Mouse (Mus musculus): ENCODE results near the gene Adamts7.

Adamts7 gene

GRCm38 (mm10) chr9:90197116-90197665 is 34.3 kb downstream of the Adamts7 start:
- peak in 1 of 2 experiments; percentile 20 for DNase-seq (ENCODE audit: low spot score in 2 of 2)

GRCm38 (mm10) chr9:90197866-90198383 is 35.1 kb downstream of the Adamts7 start:
- DNase-seq (ENCODE audit: low spot score in 2 of 2): no peak

- peak in 1 of 2 experiments; percentile 47 for DNase-seq (ENCODE audit: low spot score in 2 of 2)
These were observed 35.9 kb downstream of the Adamts7 start for GRCm38 (mm10) chr9:90198531-90199449.

- DNase-seq (ENCODE audit: low spot score in 2 of 2): no peak
These were observed 36.7 kb downstream of the Adamts7 start for GRCm38 (mm10) chr9:90199611-90200010.

GRCm38 (mm10) chr9:90200501-90200900 is 37.6 kb downstream of the Adamts7 start:
- DNase-seq (ENCODE audit: low spot score in 2 of 2): no peak

- DNase-seq (ENCODE audit: low spot score in 2 of 2): no peak
These were observed 38.2 kb downstream of the Adamts7 start for GRCm38 (mm10) chr9:90201096-90201495.

GRCm38 (mm10) chr9:90201541-90201940 is 38.7 kb downstream of the Adamts7 start:
- DNase-seq (ENCODE audit: low spot score in 2 of 2): no peak

- no peak for DNase-seq (ENCODE audit: low spot score in 2 of 2)
These were observed 40.4 kb downstream of the Adamts7 start for GRCm38 (mm10) chr9:90203233-90203632.

- DNase-seq (ENCODE audit: low spot score in 2 of 2): peak in 1 of 2 experiments; percentile 45
These were observed 41.6 kb downstream of the Adamts7 start for GRCm38 (mm10) chr9:90204396-90204915.

- peak; percentile 86 to 93 for DNase-seq (ENCODE audit: low spot score in 2 of 2)
These were observed 43.6 kb downstream of the Adamts7 start for GRCm38 (mm10) chr9:90206500-90206899.

- no peak for DNase-seq (ENCODE audit: low spot score in 2 of 2)
These were observed 44.9 kb downstream of the Adamts7 start for GRCm38 (mm10) chr9:90207808-90208207.

GRCm38 (mm10) chr9:90208655-90209054 is 45.8 kb downstream of the Adamts7 start:
- no peak for DNase-seq (ENCODE audit: low spot score in 2 of 2)

GRCm38 (mm10) chr9:90213127-90213526 is 50.3 kb downstream of the Adamts7 start:
- DNase-seq (ENCODE audit: low spot score in 2 of 2): no peak

- no peak for DNase-seq (ENCODE audit: low spot score in 2 of 2)
These were observed 53.6 kb downstream of the Adamts7 start for GRCm38 (mm10) chr9:90216259-90217001.

GRCm38 (mm10) chr9:90217501-90217900 is 54.6 kb downstream of the Adamts7 start:
- DNase-seq (ENCODE audit: low spot score in 2 of 2): no peak

- DNase-seq (ENCODE audit: low spot score in 2 of 2): no peak
These were observed 59.4 kb downstream of the Adamts7 start for GRCm38 (mm10) chr9:90222275-90222674.

GRCm38 (mm10) chr9:90226081-90226741 is 63.3 kb downstream of the Adamts7 start:
- no peak for DNase-seq (ENCODE audit: low spot score in 2 of 2)

- DNase-seq (ENCODE audit: low spot score in 2 of 2): no peak
These were observed 63.9 kb downstream of the Adamts7 start for GRCm38 (mm10) chr9:90226742-90227096.

- no peak for DNase-seq (ENCODE audit: low spot score in 2 of 2)
These were observed 64.3 kb downstream of the Adamts7 start for GRCm38 (mm10) chr9:90227171-90227570.

GRCm38 (mm10) chr9:90232781-90233690 is 70.2 kb downstream of the Adamts7 start:
- no peak for DNase-seq (ENCODE audit: low spot score in 2 of 2)

Data from spleen, postnatal 10 days (tissue).